Mouse (Mus musculus): ENCODE results near the gene Tm9sf1.

The Tm9sf1 gene

DNA sequence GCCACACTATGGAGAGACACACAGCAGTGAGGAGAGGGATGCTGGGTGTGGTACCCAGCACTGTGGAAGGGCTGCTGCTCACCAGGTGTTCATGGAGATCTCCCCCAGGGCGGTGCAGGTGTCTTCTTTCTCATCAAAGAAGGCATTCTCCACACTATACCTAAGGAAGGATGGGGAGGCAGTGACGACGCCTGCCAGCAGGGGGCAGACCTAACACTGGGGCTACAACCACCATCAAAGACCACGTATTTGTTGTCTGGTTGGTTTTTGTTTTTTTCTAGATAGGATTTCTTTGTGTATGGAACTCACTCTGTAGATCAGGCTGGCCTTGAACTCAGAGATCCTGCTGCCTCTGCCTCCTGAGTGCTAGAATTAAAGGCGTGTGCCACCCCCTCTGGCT lies 14.3 kb downstream of the Tm9sf1 start:
- DNase-seq, result no peak

GRCm38 (mm10) chr14:55628077-55628827 lies 15.4 kb downstream of the Tm9sf1 start:
- DNase-seq, result no peak

GRCm38 (mm10) chr14:55618486-55619195 lies 25.0 kb downstream of the Tm9sf1 start:
- no peak for DNase-seq

- DNase-seq, result peak; percentile 57
Measured at GRCm38 (mm10) chr14:55617822-55618221, 25.8 kb downstream of the Tm9sf1 start, which contains the start of gene Rec8. Gene Rec8 (plus strand): TSS chr14:55618037.

GRCm38 (mm10) chr14:55616844-55617243 lies 26.8 kb downstream of the Tm9sf1 start:
- no peak for DNase-seq

GRCm38 (mm10) chr14:55615876-55616275 lies 27.7 kb downstream of the Tm9sf1 start:
- DNase-seq, result no peak

- no peak for DNase-seq
Measured at GRCm38 (mm10) chr14:55614565-55615178, 28.9 kb downstream of the Tm9sf1 start.

GRCm38 (mm10) chr14:55613346-55613745 lies 30.3 kb downstream of the Tm9sf1 start:
- DNase-seq, result no peak

- no peak for DNase-seq
Measured at GRCm38 (mm10) chr14:55608339-55608738, 35.3 kb downstream of the Tm9sf1 start.

GRCm38 (mm10) chr14:55605743-55606459 lies 37.7 kb downstream of the Tm9sf1 start:
- no peak for DNase-seq

- DNase-seq, result no peak
Measured at GRCm38 (mm10) chr14:55604823-55605222, 38.8 kb downstream of the Tm9sf1 start.

GRCm38 (mm10) chr14:55603633-55604576 lies 39.7 kb downstream of the Tm9sf1 start:
- peak; percentile 77 for DNase-seq

GRCm38 (mm10) chr14:55603271-55603632 lies 40.4 kb downstream of the Tm9sf1 start, which contains the start of gene Irf9:
Gene Irf9 (plus strand): TSS chr14:55603571.
- no peak for DNase-seq

DNA sequence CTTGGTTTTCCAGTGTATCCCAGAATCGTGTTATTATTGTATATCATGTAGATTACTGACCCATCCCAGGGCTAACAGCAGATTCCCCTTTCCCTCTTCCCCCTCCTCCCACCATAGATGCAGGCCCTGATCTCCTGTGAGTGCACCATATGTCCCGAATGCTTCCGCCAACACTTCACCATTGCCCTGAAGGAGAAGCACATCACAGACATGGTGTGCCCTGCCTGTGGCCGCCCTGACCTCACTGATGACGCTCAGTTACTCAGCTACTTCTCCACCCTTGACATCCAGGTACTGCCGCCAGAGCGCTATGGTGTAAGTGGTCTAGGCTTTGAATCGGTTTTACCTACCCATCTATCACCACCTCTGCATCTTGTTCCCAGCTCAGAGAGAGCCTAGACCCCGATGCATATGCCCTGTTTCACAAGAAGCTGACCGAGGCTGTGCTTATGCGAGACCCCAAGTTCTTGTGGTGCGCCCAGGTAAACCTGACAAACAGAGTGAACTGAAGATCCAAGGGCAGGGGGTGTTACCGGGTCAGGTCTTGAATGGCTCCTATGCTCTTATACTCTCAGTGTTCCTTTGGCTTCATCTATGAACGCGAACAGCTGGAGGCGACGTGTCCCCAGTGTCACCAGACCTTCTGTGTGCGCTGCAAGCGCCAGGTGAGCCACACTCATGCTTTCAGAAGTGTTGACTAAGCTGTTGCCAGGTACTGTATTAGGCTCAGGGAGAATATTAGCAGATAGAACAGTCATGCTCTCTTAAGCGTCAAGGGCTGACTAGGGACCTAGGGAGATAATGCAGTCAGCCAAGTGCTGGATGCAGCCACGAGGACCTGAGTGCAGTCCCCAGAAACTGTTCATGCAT lies 44.9 kb downstream of the Tm9sf1 start:
- no peak for DNase-seq

- no peak for DNase-seq
Measured at GRCm38 (mm10) chr14:55596036-55596690, 47.4 kb downstream of the Tm9sf1 start.

DNA sequence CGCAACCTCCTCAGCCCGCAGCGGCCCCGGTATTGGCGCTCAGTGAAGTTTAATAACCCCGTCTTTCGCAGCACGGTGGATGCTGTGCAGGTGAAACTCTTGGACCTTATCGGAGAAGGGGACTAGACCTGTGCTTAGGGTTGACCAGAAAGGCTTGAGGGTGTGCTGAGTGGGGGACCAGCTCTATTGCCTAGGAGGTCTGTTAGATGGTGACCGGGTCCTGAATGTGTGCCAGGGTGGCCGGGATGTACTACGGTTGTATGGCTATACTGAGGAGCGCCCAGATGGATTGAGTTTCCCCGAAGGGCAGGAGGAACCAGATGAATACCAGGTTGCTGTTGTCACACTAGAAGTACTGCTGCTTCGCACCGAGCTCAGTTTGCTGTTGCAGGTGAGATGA lies 51.4 kb downstream of the Tm9sf1 start:
- DNase-seq, result no peak

DNA sequence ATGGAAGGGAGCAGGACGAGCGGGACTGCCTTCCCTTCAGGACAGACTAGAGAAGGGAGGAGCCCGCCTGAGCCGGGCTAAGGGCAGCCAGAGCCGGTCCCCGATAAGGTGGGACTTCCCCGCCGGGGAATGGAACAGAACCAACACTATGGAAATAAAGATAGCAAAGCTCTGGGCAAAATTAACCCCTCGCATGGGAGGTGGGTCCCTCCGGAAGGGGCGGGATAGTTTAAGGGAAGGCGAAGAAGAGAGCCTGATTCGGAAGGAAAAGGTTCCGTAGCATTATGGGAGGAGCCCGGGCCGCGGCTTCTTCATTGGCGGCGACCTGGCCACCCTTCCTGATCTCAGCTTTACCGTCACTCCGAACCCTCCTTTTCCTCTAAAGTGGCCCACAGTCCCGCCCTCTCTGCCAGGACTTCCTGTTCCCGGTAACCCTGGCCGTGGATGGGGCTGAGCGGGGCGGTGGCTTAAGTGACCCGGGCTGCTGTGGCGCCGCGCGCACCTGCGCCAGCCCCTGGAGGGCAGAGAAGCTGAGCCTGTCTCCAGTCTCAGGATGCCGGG lies 52.2 kb downstream of the Tm9sf1 start, which contains the start of gene Rnf31:
Gene Rnf31, plus strand, starts transcription at position 378 of the 561 bp plus-strand sequence.
- peak; percentile 90 for DNase-seq

DNA sequence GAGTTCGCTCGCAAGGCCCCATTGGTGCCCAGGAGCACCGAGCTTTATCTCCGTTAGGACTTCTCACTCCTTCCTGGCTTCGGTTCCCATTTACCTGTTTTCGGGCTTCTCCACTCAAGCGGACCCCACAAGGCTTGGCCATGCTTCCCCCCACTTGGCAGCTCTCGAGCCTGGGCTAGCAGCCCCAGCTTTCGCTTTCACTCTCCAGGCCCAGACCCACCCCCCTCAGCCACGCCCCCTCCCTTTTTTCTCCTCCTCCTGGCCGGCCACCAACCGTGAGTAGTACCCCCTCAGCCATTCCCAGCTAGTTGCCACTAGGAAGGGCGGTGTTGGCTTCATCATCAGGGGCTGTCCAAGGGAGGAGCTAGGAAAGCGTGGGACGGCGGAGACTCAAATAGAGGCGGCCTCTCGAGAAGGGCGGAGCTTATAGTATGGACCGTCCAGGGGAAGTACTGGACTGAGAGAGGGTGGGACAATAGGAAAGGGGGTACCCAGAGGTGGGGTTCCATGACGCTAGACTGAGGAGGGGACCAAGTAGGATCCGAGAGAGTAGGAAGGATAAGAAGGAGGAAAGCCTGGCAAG lies 52.8 kb downstream of the Tm9sf1 start, which contains the start of gene Psme2:
Gene Psme2, minus strand, starts transcription at position 366 of the 583 bp plus-strand sequence.
- peak; percentile 73 for DNase-seq

DNA sequence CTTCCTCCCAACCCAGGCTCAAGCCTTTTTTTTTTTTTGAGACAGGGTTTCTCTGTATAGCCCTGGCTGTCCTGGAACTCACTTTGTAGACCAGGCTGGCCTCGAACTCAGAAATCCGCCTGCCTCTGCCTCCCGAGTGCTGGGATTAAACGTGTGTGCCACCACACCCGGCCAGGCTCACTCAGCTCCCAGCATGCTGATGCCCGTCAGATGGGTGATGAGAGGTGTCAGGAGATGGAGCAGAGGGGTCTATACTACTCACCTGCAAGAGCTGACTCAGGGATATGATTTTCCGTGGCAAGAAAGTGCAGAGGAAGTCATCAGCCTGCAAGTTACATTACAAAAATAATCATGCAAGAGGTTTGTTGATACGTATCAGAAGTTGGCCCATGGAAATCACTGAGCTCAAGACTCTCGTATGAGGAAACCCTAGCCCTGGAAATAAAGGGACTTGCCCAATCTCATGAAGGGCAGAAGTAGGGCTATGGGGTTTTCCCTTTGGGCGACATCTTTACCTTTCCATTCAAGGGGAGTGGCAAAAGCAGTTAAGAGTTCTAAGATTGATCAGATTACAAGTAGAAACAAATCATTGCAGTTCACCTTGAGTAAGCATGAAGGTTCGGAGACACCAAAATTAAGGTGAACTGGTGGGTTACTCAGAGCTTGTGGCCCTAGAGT lies 53.7 kb downstream of the Tm9sf1 start:
- DNase-seq, result no peak

Data from cerebellum, adult 8-10 months (tissue).